Mouse (Mus musculus) limb, embryonic 11.5 days (tissue): ENCODE results near the gene Timeless. TPM values are rescaled to one million over a fixed set of nuclear protein-coding genes. Genes with fewer than 3 reads are reported as not detected.

Experiments used
- ATAC-seq: fragments of 200-750 bp; cut with Nextera tagmentation; 2 replicates; pipeline ENCODE4 v1.8.0; 2017; ENCODE audit warnings: low read depth; ENCODE audit not compliant: insufficient number of reproducible peaks, low FRiP score, low TSS enrichment
- DNase-seq: peaks from one replicate; pipeline ENCODE4 v3.0.0-alpha.2; 2015; ENCODE audit warnings: low spot score
- H3K27ac ChIP-seq: fragments of 300-500 bp; sonication (generic); replicated peaks from 2 replicates; pipeline ENCODE4 v1.5.1; 2014; ENCODE audit warnings: low read depth, mild to moderate bottlenecking, low read length
- H3K27me3 ChIP-seq: fragments of 300-500 bp; sonication (generic); 2 replicates; pipeline ENCODE4 v1.6.1; 2014; ENCODE audit warnings: mild to moderate bottlenecking, low read length, mixed read lengths; ENCODE audit not compliant: control insufficient read depth, insufficient read depth
- H3K36me3 ChIP-seq: fragments of 300-500 bp; sonication (generic); 2 replicates; pipeline ENCODE4 v1.6.1; 2014; ENCODE audit warnings: mild to moderate bottlenecking, low read length, moderate library complexity, mixed read lengths; ENCODE audit not compliant: control insufficient read depth, insufficient read depth
- H3K4me1 ChIP-seq: fragments of 300-500 bp; sonication (generic); 2 replicates; pipeline ENCODE4 v1.6.1; 2014; ENCODE audit warnings: low read length, mixed read lengths; ENCODE audit not compliant: control insufficient read depth, insufficient read depth
- H3K4me2 ChIP-seq: fragments of 300-500 bp; sonication (generic); 2 replicates; pipeline ENCODE4 v1.6.1; 2014; ENCODE audit warnings: low read depth, mild to moderate bottlenecking, moderate library complexity; ENCODE audit not compliant: severe bottlenecking
- H3K4me3 ChIP-seq: fragments of 300-500 bp; sonication (generic); 2 replicates; pipeline ENCODE4 v1.5.1; 2014; ENCODE audit warnings: low read depth, low read length
- H3K9ac ChIP-seq: fragments of 300-500 bp; sonication (generic); 2 replicates; pipeline ENCODE4 v1.6.1; 2014; ENCODE audit warnings: mild to moderate bottlenecking, low read length
- H3K9me3 ChIP-seq: fragments of 300-500 bp; sonication (generic); 2 replicates; pipeline ENCODE4 v1.6.1; 2016; ENCODE audit warnings: low read length; ENCODE audit not compliant: control insufficient read depth
- WGBS: fragments of 180-500 bp; shearing (Covaris S2); extraction: QIAGEN DNeasy Blood & Tissue Kit; methylation state at CpG from one replicate; pipeline ENCODE4 v1.1.7; 2014; 5-methylcytosine and 5-hydroxymethylcytosine counted together
- polyA plus RNA-seq: library from polyadenylated mRNA; unstranded; fragments of >200 nt; fragmentation: Nextera tagmentation; extraction: Ambion mirVana; gene quantifications from 2 replicates; pipeline ENCODE4 v1.2.1, GENCODE M21; 2014

Timeless gene
- polyA plus RNA-seq, 1 experiment from 2014 or later = 92.9 TPM

DNA sequence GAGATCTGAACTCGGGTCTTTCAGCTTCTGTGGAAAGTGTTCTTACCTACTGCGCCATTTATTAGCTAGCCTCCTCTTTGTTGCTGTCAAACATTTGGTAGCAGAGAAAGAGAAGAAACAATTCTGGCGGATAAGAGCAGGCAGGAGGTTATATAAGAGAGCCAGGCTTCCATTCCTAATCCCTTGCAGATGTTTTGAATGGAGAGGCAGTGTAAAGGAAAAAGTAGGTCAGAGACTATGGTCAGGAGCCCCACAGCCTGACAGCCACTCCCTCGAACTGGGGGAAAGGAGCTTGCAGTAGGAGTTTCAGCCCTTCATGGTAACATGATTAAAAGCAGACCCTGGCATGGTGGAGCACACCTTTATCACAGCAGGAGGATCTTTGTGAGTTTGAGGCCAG is 4.5 kb downstream of the Timeless start:
- peaks cover 16% of the 10 kb centered on the region for H3K36me3 ChIP-seq
- peaks cover 9% of the 10 kb centered on the region for H3K4me1 ChIP-seq
- 0 out of 2 replicates have a peak overlapping the region, but pooled peaks have one; percentile 27 for H3K9ac ChIP-seq
- 41% methylated on average over 4 of the region's 4 CpGs for WGBS
- H3K27ac ChIP-seq = no peak overlapping the region
- no peak for ATAC-seq
- no peak overlapping the region for H3K4me2 ChIP-seq
- no peaks in the 10 kb centered on the region for H3K27me3 ChIP-seq
- no peak overlapping the region for H3K4me3 ChIP-seq
- DNase-seq = no peak
- no peaks in the 10 kb centered on the region for H3K9me3 ChIP-seq

DNA sequence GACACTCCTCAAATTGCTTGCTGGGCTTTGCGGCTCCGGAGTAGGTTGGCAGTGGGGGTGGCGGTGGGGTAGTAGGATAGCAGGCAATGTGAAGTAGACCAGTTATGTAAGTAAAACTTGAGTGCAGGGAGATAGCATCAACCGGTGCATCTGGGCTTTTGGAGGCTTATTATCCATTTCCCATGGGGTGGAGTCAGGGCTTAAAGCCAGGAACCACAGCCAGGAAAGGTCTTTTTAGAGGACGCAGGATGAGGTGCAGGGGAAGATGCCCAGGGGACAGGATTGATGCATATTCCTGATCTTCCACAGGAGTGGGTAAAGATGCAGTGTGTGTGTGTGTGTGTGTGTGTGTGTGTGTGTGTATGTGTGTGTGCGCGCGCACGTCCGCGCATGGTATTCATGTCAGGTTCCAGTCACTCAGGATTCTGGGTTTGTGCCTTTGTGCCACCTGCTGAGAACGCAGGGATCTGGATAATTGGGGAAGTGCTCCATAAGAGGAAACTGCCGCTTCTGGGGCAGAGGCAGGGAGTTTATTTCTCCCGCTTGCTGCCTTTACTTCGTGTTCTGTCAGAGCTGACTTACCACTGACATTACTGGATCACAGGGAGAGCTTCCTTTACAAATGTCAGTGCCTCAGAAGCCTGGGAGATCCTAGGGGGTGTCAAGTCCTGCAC is 6.1 kb downstream of the Timeless start:
- WGBS = 83% methylated on average over 15 of the region's 15 CpGs
- Histone ChIP-seq H3K36me3 (peaks cover 28% of the 10 kb centered on the region), H3K27me3 (no peaks in the 10 kb centered on the region), H3K27ac (no peak overlapping the region), H3K4me3 (no peak overlapping the region), H3K9me3 (no peaks in the 10 kb centered on the region), H3K4me2 (no peak overlapping the region), H3K9ac (no peak overlapping the region), H3K4me1 (peaks cover 9% of the 10 kb centered on the region)
- no peak for DNase-seq
- ATAC-seq = no peak

DNA sequence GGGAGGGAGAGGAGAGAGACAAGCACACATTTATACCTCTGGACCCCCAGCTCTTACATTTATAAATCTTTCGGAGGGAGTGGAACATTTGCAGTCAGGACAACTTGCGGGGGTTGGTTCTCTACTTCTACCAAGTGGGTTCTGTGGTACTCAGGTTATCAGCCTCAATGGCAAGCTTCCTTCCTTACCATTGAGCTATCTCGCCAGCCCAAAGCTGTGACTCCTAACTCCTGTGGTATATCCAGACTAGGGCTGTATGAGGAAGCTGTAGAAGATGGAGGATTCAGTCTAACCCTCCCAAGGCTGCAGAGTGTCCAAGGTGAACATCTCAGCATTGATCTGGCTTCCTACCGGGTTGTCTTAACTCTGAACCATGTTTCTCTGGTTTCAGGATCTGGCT is 7.3 kb downstream of the Timeless start:
- Histone ChIP-seq H3K36me3 (peaks cover 31% of the 10 kb centered on the region), H3K9ac (no peak overlapping the region), H3K4me2 (no peak overlapping the region), H3K4me3 (no peak overlapping the region), H3K27me3 (no peaks in the 10 kb centered on the region), H3K9me3 (no peaks in the 10 kb centered on the region), H3K27ac (no peak overlapping the region), H3K4me1 (peaks cover 6% of the 10 kb centered on the region; the same call in 1 of the 2 replicates)
- no peak for DNase-seq
- 93% methylated on average over 4 of the region's 4 CpGs for WGBS
- no peak for ATAC-seq

DNA sequence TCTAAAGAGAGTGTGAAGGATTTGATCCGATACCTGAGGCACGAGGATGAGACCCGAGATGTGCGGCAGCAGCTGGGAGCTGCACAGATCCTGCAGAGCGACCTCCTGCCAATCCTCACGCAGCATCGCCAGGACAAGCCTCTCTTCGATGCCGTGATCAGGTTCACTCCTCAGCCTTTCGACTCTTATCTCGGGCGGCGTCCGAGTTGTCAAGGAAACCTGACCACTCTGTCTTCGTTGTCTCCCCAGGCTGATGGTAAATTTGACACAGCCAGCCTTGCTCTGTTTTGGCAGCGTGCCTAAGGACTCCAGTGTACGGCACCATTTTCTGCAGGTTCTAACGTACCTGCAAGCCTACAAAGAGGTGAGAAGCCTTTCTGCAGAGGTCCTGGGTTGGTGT is 8.3 kb downstream of the Timeless start:
- Histone ChIP-seq H3K27ac (no peak overlapping the region), H3K9ac (no peak overlapping the region), H3K4me2 (no peak overlapping the region), H3K9me3 (no peaks in the 10 kb centered on the region), H3K4me3 (no peak overlapping the region), H3K27me3 (no peaks in the 10 kb centered on the region), H3K36me3 (peaks cover 37% of the 10 kb centered on the region), H3K4me1 (peaks cover 6% of the 10 kb centered on the region; the same call in 1 of the 2 replicates)
- no peak for ATAC-seq
- WGBS = 91% methylated on average over 18 of the region's 18 CpGs
- DNase-seq = no peak

DNA sequence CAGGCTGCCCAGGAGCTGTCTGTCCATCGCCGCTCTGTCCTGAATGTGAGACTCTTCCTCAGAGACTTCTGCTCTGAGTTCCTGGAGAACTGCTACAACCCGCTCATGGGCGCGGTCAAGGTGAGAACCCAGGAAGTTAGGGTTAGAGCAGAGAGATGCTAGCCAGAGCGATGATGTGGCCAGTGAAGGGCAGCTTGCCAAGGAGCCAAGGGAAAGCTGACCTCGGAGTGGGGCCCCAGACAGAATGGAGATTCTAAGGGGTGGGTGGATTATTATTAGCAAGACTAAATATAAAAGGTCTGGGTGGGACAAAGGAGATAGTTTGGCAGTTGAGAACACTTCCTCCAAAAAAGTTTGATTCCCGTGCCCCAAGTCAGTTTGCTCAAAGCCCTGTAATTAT is 11.4 kb downstream of the Timeless start:
- Histone ChIP-seq H3K27ac (no peak overlapping the region), H3K4me2 (no peak overlapping the region), H3K9me3 (no peaks in the 10 kb centered on the region), H3K4me1 (no peaks in the 10 kb centered on the region), H3K9ac (no peak overlapping the region), H3K27me3 (no peaks in the 10 kb centered on the region), H3K36me3 (peaks cover 53% of the 10 kb centered on the region), H3K4me3 (no peak overlapping the region)
- WGBS = 97% methylated on average over 8 of the region's 8 CpGs
- DNase-seq = no peak
- ATAC-seq = no peak

DNA sequence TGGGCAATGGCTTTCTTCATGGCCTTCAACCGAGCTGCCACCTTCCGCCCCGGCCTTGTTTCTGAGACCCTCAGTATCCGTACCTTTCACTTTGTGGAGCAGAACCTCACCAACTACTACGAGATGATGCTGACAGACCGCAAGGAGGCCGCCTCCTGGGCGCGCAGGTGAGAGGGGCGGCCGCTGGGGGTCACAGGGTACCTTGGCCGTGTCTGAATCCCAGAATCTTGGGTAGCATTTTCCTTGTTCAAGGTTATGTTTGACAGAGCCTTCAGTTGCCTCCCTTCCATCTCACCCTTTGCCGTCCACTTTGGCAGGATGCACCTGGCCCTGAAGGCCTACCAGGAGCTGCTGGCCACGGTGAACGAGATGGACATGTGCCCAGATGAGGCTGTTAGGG is 12.3 kb downstream of the Timeless start:
- no peak overlapping the region for H3K9ac ChIP-seq
- DNase-seq = no peak
- no peak overlapping the region for H3K4me3 ChIP-seq
- ATAC-seq = no peak
- H3K27ac ChIP-seq = no peak overlapping the region
- no peaks in the 10 kb centered on the region for H3K27me3 ChIP-seq
- peaks cover 57% of the 10 kb centered on the region for H3K36me3 ChIP-seq
- no peaks in the 10 kb centered on the region for H3K9me3 ChIP-seq
- H3K4me2 ChIP-seq = no peak overlapping the region
- H3K4me1 ChIP-seq = no peaks in the 10 kb centered on the region
- 93% methylated on average over 15 of the region's 15 CpGs for WGBS

DNA sequence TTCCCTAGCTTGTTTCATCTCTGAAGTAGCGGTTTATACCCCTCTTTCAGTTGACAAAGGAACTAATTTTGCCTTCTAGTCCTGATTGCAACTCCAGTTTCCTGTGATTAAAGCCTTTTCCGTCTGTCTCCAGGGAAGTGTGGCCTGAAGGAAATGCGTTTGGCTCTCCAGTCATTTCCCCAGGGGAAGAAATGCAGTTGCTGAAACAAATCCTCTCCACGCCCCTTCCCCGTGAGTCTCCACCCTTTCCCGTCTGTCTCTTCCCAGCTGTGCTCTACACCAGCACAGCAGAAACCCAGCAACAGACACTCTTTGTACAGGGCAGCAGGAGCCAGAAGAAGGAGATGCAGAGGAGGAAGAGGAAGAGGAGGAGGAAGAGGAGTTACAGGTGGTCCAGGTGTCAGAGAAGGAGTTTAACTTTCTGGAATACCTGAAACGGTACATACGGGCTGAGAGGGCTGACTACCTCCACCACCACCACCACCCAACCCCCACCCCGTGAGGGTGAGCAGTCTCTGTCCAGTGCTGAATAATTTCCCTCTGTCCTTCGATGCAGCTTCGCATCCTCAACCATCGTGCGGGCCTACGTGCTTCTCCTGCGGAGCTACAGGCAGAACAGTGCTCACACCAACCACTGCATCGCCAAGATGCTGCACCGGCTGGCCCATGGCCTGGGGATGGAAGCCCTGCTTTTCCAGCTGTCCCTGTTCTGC is 15.3 kb downstream of the Timeless start:
- H3K4me3 ChIP-seq = no peak overlapping the region
- H3K27ac ChIP-seq = no peak overlapping the region
- no peak overlapping the region for H3K4me2 ChIP-seq
- ATAC-seq = no peak
- H3K36me3 ChIP-seq = peaks cover 65% of the 10 kb centered on the region
- H3K9me3 ChIP-seq = no peaks in the 10 kb centered on the region
- DNase-seq = no peak
- no peak overlapping the region for H3K9ac ChIP-seq
- no peaks in the 10 kb centered on the region for H3K27me3 ChIP-seq
- WGBS = 87% methylated on average over 17 of the region's 17 CpGs
- no peaks in the 10 kb centered on the region for H3K4me1 ChIP-seq

DNA sequence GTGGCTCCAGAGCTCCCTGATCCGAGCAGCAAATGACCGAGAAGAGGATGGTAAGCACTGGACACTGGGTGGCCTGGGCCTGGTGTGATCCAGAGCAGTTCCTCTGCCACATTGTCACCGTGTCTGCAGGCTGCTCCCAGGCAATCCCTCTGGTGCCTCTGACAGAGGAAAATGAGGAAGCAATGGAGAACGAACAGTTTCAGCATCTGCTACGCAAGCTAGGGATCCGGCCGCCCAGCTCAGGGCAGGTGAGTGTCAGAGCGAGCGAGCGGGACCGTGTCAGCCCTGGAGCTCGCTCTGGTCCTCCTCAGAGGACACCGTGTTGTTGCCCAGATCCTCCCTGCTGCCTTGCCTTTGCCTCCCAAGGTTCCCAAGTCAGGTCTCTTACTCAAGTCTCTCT is 18.7 kb downstream of the Timeless start:
- 98% methylated on average over 12 of the region's 13 CpGs for WGBS
- no peaks in the 10 kb centered on the region for H3K4me1 ChIP-seq
- no peak overlapping the region for H3K4me2 ChIP-seq
- no peak overlapping the region for H3K4me3 ChIP-seq
- H3K27ac ChIP-seq = no peak overlapping the region
- no peaks in the 10 kb centered on the region for H3K27me3 ChIP-seq
- peaks cover 51% of the 10 kb centered on the region for H3K36me3 ChIP-seq
- H3K9me3 ChIP-seq = no peaks in the 10 kb centered on the region
- ATAC-seq = no peak
- no peak for DNase-seq
- H3K9ac ChIP-seq = no peak overlapping the region
